Mouse (Mus musculus) liver, postnatal 0 days (tissue): ENCODE measurements around the gene Duox1. TPM values are rescaled to one million over a fixed set of nuclear protein-coding genes. Genes with fewer than 3 reads are reported as not detected.

Experiments used
- ATAC-seq: fragments of 200-750 bp; cut with Nextera tagmentation; 2 replicates; pipeline ENCODE4 v1.8.0; 2017; ENCODE audit warnings: mild to moderate bottlenecking, moderate library complexity
- DNase-seq: peaks from one replicate; pipeline ENCODE4 v3.0.0-alpha.2; 2016
- H3K27ac ChIP-seq: fragments of 300-500 bp; sonication (generic); 2 replicates; pipeline ENCODE4 v1.5.1; 2014; ENCODE audit warnings: antibody characterized with exemption, moderate library complexity, mild to moderate bottlenecking, low read depth
- H3K27me3 ChIP-seq: fragments of 300-500 bp; sonication (generic); 2 replicates; pipeline ENCODE4 v1.6.1; 2014; ENCODE audit warnings: low read length, control low read depth, mixed read lengths; ENCODE audit not compliant: insufficient read depth
- H3K36me3 ChIP-seq: fragments of 300-500 bp; sonication (generic); replicated peaks from 2 replicates; pipeline ENCODE4 v1.6.1; 2014; ENCODE audit warnings: mild to moderate bottlenecking, control low read depth, low read length, moderate library complexity, mixed read lengths; ENCODE audit not compliant: insufficient read depth
- H3K4me1 ChIP-seq: fragments of 300-500 bp; sonication (generic); 2 replicates; pipeline ENCODE4 v1.6.1; 2014; ENCODE audit warnings: antibody characterized with exemption, mild to moderate bottlenecking, control low read depth; ENCODE audit not compliant: insufficient read depth
- H3K4me2 ChIP-seq: fragments of 300-500 bp; sonication (generic); 2 replicates; pipeline ENCODE4 v1.6.1; 2014; ENCODE audit warnings: low read depth, mild to moderate bottlenecking, low read length, moderate library complexity, mixed read lengths
- H3K4me3 ChIP-seq: fragments of 300-500 bp; sonication (generic); 2 replicates; pipeline ENCODE4 v1.5.1; 2014; ENCODE audit warnings: low read depth, low read length
- H3K9ac ChIP-seq: fragments of 300-500 bp; sonication (generic); replicated peaks from 2 replicates; pipeline ENCODE4 v1.6.1; 2014; ENCODE audit warnings: mild to moderate bottlenecking, moderate library complexity
- H3K9me3 ChIP-seq: fragments of 300-500 bp; sonication (generic); 2 replicates; pipeline ENCODE4 v1.6.1; 2016; ENCODE audit warnings: mild to moderate bottlenecking, control low read depth, low read length, mixed read lengths
- CTCF ChIP-seq: sonication (generic); IDR thresholded peaks from 2 replicates; pipeline ENCODE4 v1.5.1; 2016; ENCODE audit warnings: antibody characterized with exemption, low read depth
- EP300 ChIP-seq: IDR thresholded peaks from 2 replicates; pipeline ENCODE4 v1.6.1; 2016; ENCODE audit warnings: antibody characterized with exemption, low read depth, mild to moderate bottlenecking
- WGBS: fragments of 180-500 bp; shearing (Covaris S2); extraction: QIAGEN DNeasy Blood & Tissue Kit; methylation state at CpG from one replicate; pipeline ENCODE4 v1.1.7; 2014; ENCODE audit not compliant: insufficient replicate concordance; 5-methylcytosine and 5-hydroxymethylcytosine counted together
- polyA plus RNA-seq: library from polyadenylated mRNA; unstranded; fragments of >200 nt; fragmentation: Nextera tagmentation; extraction: Ambion mirVana; gene quantifications from 2 replicates; pipeline ENCODE4 v1.2.1, GENCODE M21; 2015

Duox1 gene
- polyA plus RNA-seq, 1 experiment from 2014 or later, result not detected

DNA sequence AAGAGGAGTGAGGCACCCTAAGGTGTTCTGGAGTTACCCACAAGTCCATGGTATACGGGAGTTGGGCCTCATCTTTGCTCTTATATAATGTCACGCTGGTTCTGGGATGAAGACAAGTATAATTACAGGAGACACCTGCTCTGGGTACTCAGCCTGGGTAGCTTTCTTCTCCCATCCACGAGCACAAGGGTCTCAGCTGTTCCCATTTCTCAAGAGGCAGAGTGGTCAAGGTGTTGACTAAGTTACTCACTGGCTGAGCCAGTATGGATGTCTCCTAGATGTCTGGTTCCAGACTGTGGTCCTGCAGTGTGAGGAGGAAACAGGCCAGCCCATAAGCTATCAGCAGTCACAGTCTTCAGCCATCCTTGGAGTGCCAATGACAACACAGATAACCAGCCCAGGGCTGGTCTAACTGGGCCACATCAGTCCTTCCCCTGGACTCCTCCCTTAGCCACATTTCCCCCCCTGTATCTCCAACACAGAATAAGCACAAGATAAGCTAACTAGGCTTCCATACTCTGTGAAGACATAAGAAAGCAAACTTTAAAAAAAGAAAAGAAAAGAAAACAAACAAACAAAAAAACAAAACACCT is 49.0 kb downstream of the Duox1 start:
- TF ChIP-seq CTCF, result no peak
- TF ChIP-seq EP300, result peak; percentile 69
- H3K4me1 ChIP-seq, result peaks cover 27% of the 10 kb centered on the region
- H3K27ac ChIP-seq, result peak overlapping the region; percentile 19; the same call in 1 of the 2 replicates
- H3K4me3 ChIP-seq, result no peak overlapping the region
- DNase-seq (no peak), ATAC-seq (peak; percentile 60)
- no peaks in the 10 kb centered on the region for H3K9me3 ChIP-seq
- H3K9ac ChIP-seq, result no peak overlapping the region
- no peaks in the 10 kb centered on the region for H3K27me3 ChIP-seq
- H3K4me2 ChIP-seq, result no peak overlapping the region; the same call in 1 of the 2 replicates
- H3K36me3 ChIP-seq, result peaks cover 5% of the 10 kb centered on the region; the same call in 1 of the 2 replicates
- 64% methylated on average over 3 of the region's 3 CpGs for WGBS

DNA sequence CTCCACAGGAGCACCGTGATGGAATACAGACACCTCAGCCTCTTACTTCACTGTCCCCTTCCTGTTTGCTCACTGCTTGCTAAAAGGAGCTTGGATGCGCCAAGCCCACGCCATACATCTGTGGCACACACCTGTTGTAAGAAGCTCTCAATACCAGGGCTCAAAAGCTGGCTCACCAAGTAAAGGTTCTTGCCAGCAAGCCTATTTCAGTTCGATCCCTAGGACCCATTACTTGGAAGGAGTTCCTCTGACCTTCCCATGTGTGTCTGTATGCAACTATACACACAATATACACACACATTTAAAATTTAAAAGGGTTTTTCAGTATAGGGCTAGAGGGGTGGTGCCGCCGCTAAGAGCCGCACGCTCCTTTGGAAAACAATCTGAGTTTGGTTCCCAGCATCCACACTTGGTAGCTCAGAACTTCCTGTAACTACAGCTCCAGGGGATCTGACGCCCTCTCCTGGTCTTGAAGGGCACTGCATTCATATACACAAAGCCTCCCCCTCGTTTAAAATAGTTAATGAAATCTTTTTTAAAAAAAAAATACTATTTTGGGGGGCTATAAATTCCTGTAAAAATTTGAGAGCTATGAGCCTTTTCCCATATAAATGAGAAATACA is 49.9 kb downstream of the Duox1 start:
- Histone ChIP-seq H3K36me3 (peaks cover 5% of the 10 kb centered on the region; the same call in 1 of the 2 replicates), H3K4me1 (peaks cover 29% of the 10 kb centered on the region), H3K9me3 (no peaks in the 10 kb centered on the region), H3K27me3 (no peaks in the 10 kb centered on the region), H3K4me3 (no peak overlapping the region), H3K4me2 (no peak overlapping the region), H3K27ac (peak overlapping the region; percentile 19; the same call in 1 of the 2 replicates), H3K9ac (no peak overlapping the region)
- WGBS, result 83% methylated on average over 10 of the region's 10 CpGs
- TF ChIP-seq EP300, result no peak
- peak; percentile 55 for TF ChIP-seq CTCF
- ATAC-seq (no peak), DNase-seq (no peak)

DNA sequence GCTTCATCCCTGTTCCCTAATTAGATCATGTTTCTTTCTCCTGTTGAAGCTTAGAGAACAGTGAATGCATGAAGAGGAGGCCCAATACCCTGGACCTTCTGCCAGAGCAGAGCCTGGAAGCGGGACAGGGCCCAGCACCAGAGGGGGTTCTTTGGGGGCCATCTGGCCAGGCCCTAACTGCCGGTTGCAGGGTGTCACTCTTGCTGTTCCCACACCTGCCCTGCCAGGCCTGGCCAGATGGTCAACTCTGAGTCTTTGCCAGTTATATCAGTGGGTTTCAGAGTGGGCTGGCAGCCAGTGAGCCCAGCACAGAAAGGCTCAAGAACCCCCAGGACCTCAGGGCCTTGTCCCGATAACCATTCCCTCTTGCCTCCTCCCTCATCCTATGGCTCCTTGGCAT is 50.6 kb downstream of the Duox1 start:
- H3K4me1 ChIP-seq, result peaks cover 29% of the 10 kb centered on the region

DNA sequence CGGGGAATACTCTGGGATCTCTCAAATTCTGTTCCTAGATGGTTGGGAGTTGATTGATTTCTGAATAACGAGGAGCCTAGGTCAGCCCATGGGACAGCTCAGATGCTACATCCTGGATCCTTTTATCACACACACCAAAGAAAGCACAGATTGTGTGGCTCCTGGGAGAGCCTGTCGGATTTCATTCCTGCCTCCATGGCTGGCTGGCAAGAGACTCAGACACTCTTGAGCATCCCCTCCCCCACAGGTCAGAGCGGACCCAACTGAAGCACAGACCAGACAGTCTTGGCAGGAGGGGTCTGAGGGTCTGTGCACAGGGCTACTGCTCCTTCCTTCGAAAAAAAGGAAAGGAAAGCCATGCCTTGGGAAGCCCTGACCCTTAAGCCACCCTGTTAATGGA is 51.2 kb downstream of the Duox1 start:
- Histone ChIP-seq H3K36me3 (peaks cover 5% of the 10 kb centered on the region; the same call in 1 of the 2 replicates), H3K4me1 (peaks cover 29% of the 10 kb centered on the region), H3K27ac (no peak overlapping the region), H3K27me3 (no peaks in the 10 kb centered on the region), H3K9ac (no peak overlapping the region), H3K4me3 (no peak overlapping the region), H3K4me2 (no peak overlapping the region), H3K9me3 (no peaks in the 10 kb centered on the region)
- TF ChIP-seq CTCF, result no peak
- TF ChIP-seq EP300, result no peak
- WGBS, result 73% methylated on average over 5 of the region's 5 CpGs
- ATAC-seq, result no peak
- DNase-seq, result no peak

More for the DNA sequence above, 50.6 kb downstream of the Duox1 start:
- Histone ChIP-seq H3K27me3 (no peaks in the 10 kb centered on the region), H3K36me3 (peaks cover 5% of the 10 kb centered on the region; the same call in 1 of the 2 replicates), H3K4me2 (no peak overlapping the region), H3K9ac (no peak overlapping the region), H3K9me3 (no peaks in the 10 kb centered on the region), H3K4me3 (no peak overlapping the region), H3K27ac (no peak overlapping the region)
- DNase-seq, result no peak
- TF ChIP-seq EP300 (no peak), CTCF (no peak)
- no peak for ATAC-seq
- WGBS, result 85% methylated on average over 3 of the region's 3 CpGs

DNA sequence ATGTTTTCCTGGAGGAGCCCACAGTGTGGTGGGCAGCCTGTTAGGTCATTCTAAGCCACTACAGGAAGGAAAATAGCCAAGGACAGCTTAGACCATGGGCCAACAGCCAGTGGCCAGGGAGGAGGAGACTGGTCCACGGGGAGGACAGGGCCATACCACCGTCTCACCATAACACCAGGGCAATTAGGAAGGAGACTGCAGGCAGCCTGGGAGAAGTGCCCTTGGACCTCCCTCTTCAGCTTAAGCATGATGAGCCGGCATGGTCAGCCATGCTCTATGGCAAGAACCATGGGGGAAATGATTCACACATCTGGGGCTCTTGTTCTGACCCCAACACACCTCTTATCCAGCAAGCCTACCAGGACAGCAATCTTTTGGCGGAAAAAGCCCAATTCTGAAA is 51.7 kb downstream of the Duox1 start:
- WGBS, result 56% methylated on average over 4 of the region's 4 CpGs
- TF ChIP-seq EP300, result no peak
- TF ChIP-seq CTCF, result no peak
- H3K9ac ChIP-seq, result no peak overlapping the region
- H3K27ac ChIP-seq, result no peak overlapping the region
- ATAC-seq, result no peak
- H3K9me3 ChIP-seq, result no peaks in the 10 kb centered on the region
- no peak overlapping the region for H3K4me3 ChIP-seq
- H3K36me3 ChIP-seq, result peaks cover 5% of the 10 kb centered on the region; the same call in 1 of the 2 replicates
- peaks cover 29% of the 10 kb centered on the region for H3K4me1 ChIP-seq
- H3K4me2 ChIP-seq, result peak overlapping the region; percentile 99; the same call in 1 of the 2 replicates
- H3K27me3 ChIP-seq, result no peaks in the 10 kb centered on the region
- no peak for DNase-seq

DNA sequence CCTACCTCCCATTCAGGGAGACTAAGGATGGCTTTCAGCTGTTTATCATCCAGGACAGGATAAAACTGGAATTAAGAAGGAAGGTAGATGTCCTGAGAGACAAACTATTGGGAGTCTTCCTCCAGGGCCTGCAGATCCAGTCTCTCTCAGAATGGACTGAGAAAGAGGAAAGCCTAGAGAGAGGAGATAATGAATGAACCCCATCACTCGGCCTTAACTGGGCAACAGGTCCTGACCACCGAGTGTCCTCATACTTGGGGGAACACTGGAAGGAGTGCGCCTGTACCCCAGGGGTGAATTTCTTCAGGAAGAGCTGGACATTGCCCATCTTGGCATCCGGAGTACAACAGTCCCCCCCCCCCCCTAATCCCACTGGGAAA is 52.2 kb downstream of the Duox1 start:
- Histone ChIP-seq H3K4me1 (peaks cover 29% of the 10 kb centered on the region), H3K4me2 (peak overlapping the region; percentile 99), H3K4me3 (peak overlapping the region; percentile 80), H3K27ac (no peak overlapping the region), H3K9ac (peak overlapping the region; percentile 80), H3K9me3 (no peaks in the 10 kb centered on the region), H3K36me3 (peaks cover 5% of the 10 kb centered on the region; the same call in 1 of the 2 replicates), H3K27me3 (no peaks in the 10 kb centered on the region)
- TF ChIP-seq EP300 (no peak), CTCF (no peak)
- DNase-seq (no peak), ATAC-seq (no peak)
- WGBS, result 33% methylated on average over 4 of the region's 4 CpGs
